Mouse (Mus musculus) CH12.LX (cell line): ENCODE data around the gene Phox2a. TPM values are rescaled to one million over a fixed set of nuclear protein-coding genes. Genes with fewer than 3 reads are reported as not detected.

ENCODE experiments used
- DNase-seq: peaks from one replicate; pipeline ENCODE4 v3.0.0-alpha.2; 2013; ENCODE audit errors: extremely low read depth
- H3K27ac ChIP-seq: 2 replicates; pipeline ENCODE4 v1.5.1; 2012; ENCODE audit warnings: low read depth, mild to moderate bottlenecking, control low read depth, moderate library complexity; ENCODE audit not compliant: insufficient read depth
- H3K27me3 ChIP-seq: replicated peaks from 2 replicates; pipeline ENCODE3; 2012; ENCODE audit warnings: inconsistent platforms
- H3K36me3 ChIP-seq, 2 experiments: replicated peaks in 1 of 2; 2 replicates each; pipeline versions ENCODE3 to v1.6.1; 2012; ENCODE audit warnings: inconsistent platforms in 1 of 2, low read length in 1 of 2, mild to moderate bottlenecking in 1 of 2, mixed read lengths in 1 of 2, moderate library complexity in 1 of 2; ENCODE audit not compliant: control insufficient read depth in 1 of 2, insufficient read depth in 1 of 2
- H3K4me1 ChIP-seq, 2 experiments: 2 replicates each; pipeline ENCODE4 v1.6.1; 2012; ENCODE audit warnings: inconsistent platforms in 1 of 2, moderate library complexity in 1 of 2; ENCODE audit not compliant: insufficient read depth in 2 of 2, control insufficient read depth in 1 of 2
- H3K4me2 ChIP-seq: 2 replicates; pipeline ENCODE4 v1.6.1; 2012; ENCODE audit warnings: low read depth, mild to moderate bottlenecking, control low read depth; ENCODE audit not compliant: poor library complexity, insufficient read depth, severe bottlenecking
- H3K4me3 ChIP-seq, 3 experiments: fragments of 150-350 bp in 1 of 3; sonication (generic) in 1 of 3; replicated peaks in 1 of 3; 2 replicates each; pipeline versions ENCODE3 to v1.5.1; 2011 to 2012; ENCODE audit warnings: low read depth in 2 of 3, low read length in 2 of 3, mild to moderate bottlenecking in 2 of 3, moderate library complexity in 2 of 3, control low read depth in 1 of 3, improper control_type of control experiment in 1 of 3, inconsistent platforms in 1 of 3, mixed read lengths in 1 of 3; ENCODE audit not compliant: poor library complexity in 1 of 3
- H3K79me2 ChIP-seq: replicated peaks from 2 replicates; pipeline ENCODE4 v1.6.1; 2012; ENCODE audit warnings: mild to moderate bottlenecking, moderate library complexity; ENCODE audit not compliant: control insufficient read depth, poor library complexity, insufficient read depth, severe bottlenecking; ENCODE audit errors: extremely low read depth
- H3K9ac ChIP-seq: 2 replicates; pipeline ENCODE4 v1.6.1; 2012; ENCODE audit warnings: low read depth, mild to moderate bottlenecking, control low read depth, moderate library complexity; ENCODE audit not compliant: insufficient read depth
- H3K9me3 ChIP-seq: replicated peaks from 2 replicates; pipeline ENCODE3; 2012; ENCODE audit warnings: low read length, inconsistent platforms, mixed read lengths
- BHLHE40 ChIP-seq: IDR thresholded peaks from 2 replicates; pipeline ENCODE4 v1.6.1; 2011; ENCODE audit warnings: mild to moderate bottlenecking, low read depth, low read length, improper control_type of control experiment
- CHD1 ChIP-seq: IDR thresholded peaks from 2 replicates; pipeline ENCODE4 v1.6.1; 2012; ENCODE audit warnings: low read depth, low read length, improper control_type of control experiment, inconsistent platforms
- CTCF ChIP-seq, 2 experiments: IDR thresholded peaks in 1 of 2; conservative IDR thresholded peaks in 1 of 2; 2 replicates each; pipeline ENCODE4 v1.5.1; 2011 to 2012; ENCODE audit warnings: low read depth in 2 of 2, low read length in 2 of 2, improper control_type of control experiment in 1 of 2, inconsistent platforms in 1 of 2, mild to moderate bottlenecking in 1 of 2, moderate library complexity in 1 of 2
- ETS1 ChIP-seq: conservative IDR thresholded peaks from 2 replicates; pipeline ENCODE4 v1.6.1; 2012; ENCODE audit warnings: low read depth, mild to moderate bottlenecking, inconsistent platforms, low read length, improper control_type of control experiment, moderate library complexity
- HCFC1 ChIP-seq: IDR thresholded peaks from 2 replicates; pipeline ENCODE4 v1.6.1; 2012; ENCODE audit warnings: low read depth, mild to moderate bottlenecking, inconsistent platforms, low read length, improper control_type of control experiment
- JUN ChIP-seq: IDR thresholded peaks from 2 replicates; pipeline ENCODE4 v1.6.1; 2011; ENCODE audit warnings: low read depth, mild to moderate bottlenecking, low read length, improper control_type of control experiment, moderate library complexity; ENCODE audit not compliant: insufficient read depth
- JUND ChIP-seq: conservative IDR thresholded peaks from 2 replicates; pipeline ENCODE4 v1.6.1; 2011; ENCODE audit warnings: low read depth, low read length, improper control_type of control experiment
- MAFK ChIP-seq: IDR thresholded peaks from 2 replicates; pipeline ENCODE4 v1.6.1; 2011; ENCODE audit warnings: low read length, improper control_type of control experiment; ENCODE audit not compliant: insufficient replicate concordance
- MAX ChIP-seq: IDR thresholded peaks from 2 replicates; pipeline ENCODE4 v1.6.1; 2011; ENCODE audit warnings: low read length, improper control_type of control experiment
- MEF2A ChIP-seq: IDR thresholded peaks from 2 replicates; pipeline ENCODE4 v1.6.1; 2014; ENCODE audit warnings: low read depth, mild to moderate bottlenecking, inconsistent platforms, low read length, improper control_type of control experiment, borderline replicate concordance
- MYC ChIP-seq: IDR thresholded peaks from 2 replicates; pipeline ENCODE4 v1.6.1; 2011; ENCODE audit warnings: low read depth, mild to moderate bottlenecking, improper control_type of control experiment, low read length
- NELFE ChIP-seq: IDR thresholded peaks from 2 replicates; pipeline ENCODE4 v1.6.1; 2011; ENCODE audit warnings: low read depth, low read length, improper control_type of control experiment
- NRF1 ChIP-seq: IDR thresholded peaks from 2 replicates; pipeline ENCODE4 v1.6.1; 2014; ENCODE audit warnings: low read depth, mild to moderate bottlenecking, inconsistent platforms, low read length, improper control_type of control experiment, moderate library complexity
- PAX5 ChIP-seq: IDR thresholded peaks from 2 replicates; pipeline ENCODE4 v1.6.1; 2012; ENCODE audit warnings: low read length, inconsistent platforms, mixed read lengths
- POLR2A ChIP-seq: IDR thresholded peaks from 2 replicates; pipeline ENCODE4 v1.6.1; 2011; ENCODE audit warnings: low read depth, mild to moderate bottlenecking, improper control_type of control experiment, low read length
- SIN3A ChIP-seq: IDR thresholded peaks from 2 replicates; pipeline ENCODE4 v1.6.1; 2012; ENCODE audit warnings: low read length, improper control_type of control experiment, inconsistent platforms
- TBP ChIP-seq: conservative IDR thresholded peaks from 2 replicates; pipeline ENCODE4 v1.6.1; 2011; ENCODE audit warnings: low read depth, low read length, improper control_type of control experiment
- TCF12 ChIP-seq: IDR thresholded peaks from 2 replicates; pipeline ENCODE4 v1.6.1; 2014; ENCODE audit warnings: low read depth, mild to moderate bottlenecking, inconsistent platforms, low read length, improper control_type of control experiment
- UBTF ChIP-seq: IDR thresholded peaks from 2 replicates; pipeline ENCODE4 v1.6.1; 2012; ENCODE audit warnings: low read depth, mild to moderate bottlenecking, inconsistent platforms, low read length, improper control_type of control experiment, moderate library complexity
- USF1 ChIP-seq: IDR thresholded peaks from 2 replicates; pipeline ENCODE4 v1.6.1; 2014; ENCODE audit warnings: low read depth, mild to moderate bottlenecking, inconsistent platforms, low read length, improper control_type of control experiment
- ZKSCAN1 ChIP-seq: IDR thresholded peaks from 2 replicates; pipeline ENCODE4 v1.6.1; 2012; ENCODE audit warnings: low read depth, inconsistent platforms, low read length, improper control_type of control experiment, borderline replicate concordance
- ZMIZ1 ChIP-seq: IDR thresholded peaks from 2 replicates; pipeline ENCODE4 v1.6.1; 2012; ENCODE audit warnings: low read depth, mild to moderate bottlenecking, inconsistent platforms, low read length, improper control_type of control experiment
- ZNF384 ChIP-seq: IDR thresholded peaks from 2 replicates; pipeline ENCODE4 v1.6.1; 2012; ENCODE audit warnings: low read depth, low read length, improper control_type of control experiment, inconsistent platforms
- dilution Hi-C: fragments of 300-500 bp; cut with MboI; formaldehyde crosslinking; loops from 2 replicates; pipeline ENCODE4 v1.14.3; 2020; ENCODE audit warnings: low sequenced_read_pairs; ENCODE audit not compliant: extremely low pct_unique_long_range_greater_than_20kb, extremely low pct_ligation_motif_present
- in situ Hi-C: fragments of 300-500 bp; cut with MboI; formaldehyde crosslinking; loops from 3 replicates; pipeline ENCODE4 v1.14.3; 2019; ENCODE audit warnings: low sequenced_read_pairs, low pct_ligation_motif_present, low pct_unique_long_range_greater_than_20kb, mixed read lengths
- polyA plus RNA-seq: library from polyadenylated mRNA; unstranded; fragments of >175 nt; gene quantifications from 2 replicates; pipeline ENCODE4 v1.2.1, GENCODE M21; 2012; ENCODE audit warnings: low read depth; ENCODE audit not compliant: insufficient read length
- total RNA-seq, 2 experiments: library from RNA; depleted of rRNA; stranded (reverse); fragments of 300-350 nt in 1 of 2; fragments of >200 nt in 1 of 2; gene quantifications; 2 replicates each; pipeline ENCODE4 v1.2.3; 2012 to 2014

Gene Phox2a
- total RNA-seq (2012; rRNA removed) (not detected in 2 replicates), total RNA-seq (2014; rRNA removed) (not detected in 2 replicates), polyA plus RNA-seq (not detected in 2 replicates)

- Histone ChIP-seq H3K27ac (no peak within 1 kb of the TSS), H3K36me3 (peaks cover 3 to 16% of the 10 kb centered on the region in 2 experiments), H3K9me3 (peaks cover 19% of the 10 kb centered on the region), H3K9ac (no peak within 1 kb of the TSS), H3K79me2 (no peaks in the 10 kb centered on the region), H3K27me3 (no peaks in the 10 kb centered on the region), H3K4me1 (no peaks in the 10 kb centered on the region), H3K4me2 (no peak within 1 kb of the TSS), H3K4me3 (no peak within 1 kb of the TSS)
- dilution Hi-C loops, result no loop called here
- TF ChIP-seq PAX5 (no peak), ETS1 (no peak), ZKSCAN1 (no peak), UBTF (no peak), NELFE (no peak), CTCF (conservative IDR thresholded peaks at IDR 0.05 in 1 of 2, IDR thresholded peaks at IDR 0.05 in 1 of 2; ENCODE audit: low read depth in 2 of 2, low read length in 2 of 2) (no peak), TBP (no peak), MEF2A (no peak), JUND (no peak), SIN3A (no peak), BHLHE40 (no peak), CHD1 (no peak), ZNF384 (no peak)
- DNase-seq, result no peak
- in situ Hi-C loops, result no loop called here
Observed at GRCm38 (mm10) chr7:101817861-101818401, at the start of gene Phox2a. Gene Phox2a (plus strand): TSS chr7:101818313.

GRCm38 (mm10) chr7:101770051-101770450, 48.1 kb upstream of the Phox2a start:
- dilution Hi-C loops, result no loop called here
- no peak overlapping the region for H3K4me3 ChIP-seq
- in situ Hi-C loops, result no loop called here
- no peaks in the 10 kb centered on the region for H3K79me2 ChIP-seq
- H3K9ac ChIP-seq, result no peak overlapping the region
- no peaks in the 10 kb centered on the region for H3K4me1 ChIP-seq
- no peak overlapping the region for H3K27ac ChIP-seq
- H3K4me2 ChIP-seq, result no peak overlapping the region
- H3K36me3 ChIP-seq, result peaks cover 25 to 91% of the 10 kb centered on the region in 2 experiments
- no peaks in the 10 kb centered on the region for H3K27me3 ChIP-seq
- TF ChIP-seq MEF2A (no peak), POLR2A (no peak)
- no peaks in the 10 kb centered on the region for H3K9me3 ChIP-seq
- DNase-seq, result no peak

- Histone ChIP-seq H3K9ac (no peak overlapping the region), H3K27me3 (no peaks in the 10 kb centered on the region)
- no peak for TF ChIP-seq MAX
- TF ChIP-seq ZMIZ1, result no peak
- TF ChIP-seq MAFK, result no peak
- TF ChIP-seq USF1, result no peak
- no peak for TF ChIP-seq ETS1
- TF ChIP-seq TBP, result no peak
- no peak for TF ChIP-seq PAX5
- TF ChIP-seq JUN, result no peak
- no peak for TF ChIP-seq NELFE
- no peak for TF ChIP-seq HCFC1
- no peak for TF ChIP-seq TCF12
- TF ChIP-seq NRF1, result no peak
- no peak for TF ChIP-seq ZNF384
- no peak for TF ChIP-seq MYC
- TF ChIP-seq, all 38 proteins: peak for 0
- Histone ChIP-seq H3K36me3 (peaks cover 24 to 90% of the 10 kb centered on the region in 2 experiments), H3K79me2 (no peaks in the 10 kb centered on the region), H3K4me3 (no peak overlapping the region), H3K27ac (no peak overlapping the region), H3K4me2 (no peak overlapping the region), H3K4me1 (no peaks in the 10 kb centered on the region), H3K9me3 (no peaks in the 10 kb centered on the region)
- dilution Hi-C loops (no loop called here), in situ Hi-C loops (no loop called here)
- DNase-seq, result no peak
Observed at GRCm38 (mm10) chr7:101771604-101772003, 46.5 kb upstream of the Phox2a start.
